Mouse (Mus musculus) left cerebral cortex, postnatal 10 days (tissue): ENCODE measurements around the gene Zfp365. TPM values are rescaled to one million over a fixed set of nuclear protein-coding genes. Genes with fewer than 3 reads are reported as not detected.

Source experiments
- DNase-seq, 2 experiments: peaks; one replicate each; pipeline ENCODE4 v3.0.0; 2021 to 2022; ENCODE audit warnings: low spot score in 2 of 2, mixed read lengths in 1 of 2; ENCODE audit errors: extremely low spot score in 1 of 2
- intact Hi-C: fragments of 180-260 bp; cut with DNase I; formaldehyde crosslinking; loops from one replicate; pipeline ENCODE4 v1.15.1; 2025
- total RNA-seq, 2 experiments: library from RNA; stranded (reverse); gene quantifications; 2 replicates each; pipeline ENCODE4 v1.2.3; 2021

Gene Zfp365
- total RNA-seq, 2 experiments from 2014 or later = 131 to 132 TPM

DNA sequence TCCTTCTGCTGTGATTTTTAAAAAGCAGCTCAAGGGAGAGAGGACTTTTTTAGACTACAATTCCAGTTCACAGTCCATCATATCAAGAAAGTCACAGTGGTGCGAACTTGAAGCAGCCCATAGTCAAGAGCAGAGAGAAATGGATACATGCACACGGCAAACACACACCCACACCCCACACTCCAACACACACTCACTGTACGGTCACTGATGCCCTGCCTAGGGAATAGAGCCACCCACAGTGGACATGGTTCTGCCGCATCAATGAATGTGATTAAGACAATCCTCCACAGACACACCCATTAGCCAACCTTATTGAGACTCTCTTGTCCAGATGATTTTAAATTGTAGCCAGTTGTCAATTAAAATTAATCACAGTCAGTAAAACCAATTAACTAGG lies 4.5 kb downstream of the Zfp365 start:
- intact Hi-C loops = no loop called here
- no peak for DNase-seq

GRCm38 (mm10) chr10:67906926-67907325 lies 5.5 kb downstream of the Zfp365 start:
- no peak for DNase-seq
- intact Hi-C loops = no loop called here

DNA sequence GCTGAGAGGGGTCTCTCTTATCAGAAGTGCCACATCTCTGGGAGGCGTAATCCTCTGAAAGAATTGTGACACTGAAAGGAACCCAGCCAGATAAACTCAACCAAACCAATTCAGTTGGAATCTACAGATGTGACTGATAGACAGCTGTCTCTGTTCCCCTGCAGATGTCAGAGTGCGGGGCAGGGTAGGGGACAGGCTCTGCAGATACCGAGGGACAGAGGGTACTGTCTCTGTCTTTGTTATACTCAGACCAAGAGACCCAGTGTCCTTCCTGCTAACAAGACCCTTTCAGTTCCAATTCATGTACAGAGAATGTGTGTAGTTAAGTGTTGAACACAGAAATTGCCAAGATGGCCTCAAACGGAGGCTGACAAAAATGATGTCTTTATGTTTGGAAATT lies 6.4 kb downstream of the Zfp365 start:
- intact Hi-C loops = no loop called here
- no peak for DNase-seq

DNA sequence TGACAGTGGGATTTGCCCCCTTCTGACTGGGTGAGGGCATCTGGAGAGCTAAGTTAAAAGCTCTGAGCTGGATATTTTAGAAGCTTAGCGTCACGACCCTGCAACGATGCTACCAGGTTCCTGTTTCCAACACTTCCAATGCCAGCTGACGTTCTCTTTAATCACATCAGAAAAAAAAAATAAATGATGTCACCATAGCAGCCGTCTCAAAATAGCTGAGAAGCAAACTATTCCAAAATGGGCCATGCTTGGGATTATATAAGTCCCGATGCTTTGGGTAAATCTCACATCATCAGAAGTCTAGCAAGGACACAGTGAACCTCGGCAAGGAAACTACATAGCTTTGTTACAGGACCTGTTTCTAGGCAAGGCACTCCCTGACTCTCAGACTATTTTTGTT lies 9.1 kb downstream of the Zfp365 start:
- intact Hi-C loops = no loop called here
- peak in 1 of 2 experiments; percentile 44 for DNase-seq

DNA sequence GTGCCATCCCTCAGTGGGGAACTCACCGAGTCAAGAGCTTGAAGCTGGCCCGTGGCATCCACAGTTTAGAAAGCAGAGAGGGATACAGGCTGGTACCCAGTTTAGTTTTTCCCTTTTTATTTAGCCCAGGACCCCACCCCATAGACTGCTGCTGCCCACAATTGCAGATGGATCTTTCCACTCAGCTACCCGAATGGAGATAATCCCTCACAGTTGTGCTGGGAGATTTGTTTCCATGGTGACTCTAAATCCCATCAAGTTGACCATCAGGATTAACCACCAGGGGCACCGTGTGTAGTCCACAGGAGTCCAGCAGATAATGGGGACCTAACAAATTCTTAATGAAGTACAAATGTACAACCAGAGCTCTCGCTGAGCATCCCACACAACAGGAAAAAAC lies 11.3 kb downstream of the Zfp365 start:
- DNase-seq = no peak
- intact Hi-C loops = no loop called here

DNA sequence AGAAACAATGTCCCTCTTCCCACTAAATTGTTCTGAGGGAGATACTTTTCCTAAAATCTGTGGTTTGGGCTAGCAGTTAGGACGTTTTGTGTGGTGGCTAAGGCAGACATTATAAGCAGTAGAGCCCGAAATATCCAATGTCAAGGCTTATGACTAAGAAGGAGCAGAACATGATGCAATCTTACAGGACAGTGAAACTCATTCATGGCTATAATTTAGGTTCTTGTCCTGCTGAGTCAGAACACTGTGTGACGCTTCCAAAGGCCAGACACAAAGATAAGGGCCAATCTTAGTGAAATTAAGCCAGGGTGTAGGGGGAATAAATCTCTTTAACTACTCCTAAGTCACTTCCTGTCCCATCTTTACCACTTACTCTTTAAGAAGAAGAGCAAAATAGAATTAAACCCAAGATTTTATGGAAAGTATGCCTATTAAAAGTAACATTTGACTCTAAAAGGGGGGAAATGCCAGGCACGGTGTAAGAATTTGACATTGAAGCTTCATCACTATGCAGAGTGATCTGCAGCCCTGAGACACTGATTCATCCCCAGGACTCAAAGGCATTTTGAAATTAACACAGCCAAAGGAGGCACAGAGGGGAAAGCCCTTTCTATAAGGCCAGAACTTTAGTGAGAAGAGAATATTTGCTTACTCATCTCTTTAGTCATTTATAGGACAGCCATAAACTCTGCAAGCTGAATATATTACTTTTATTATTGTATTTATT lies 13.3 kb downstream of the Zfp365 start:
- no peak for DNase-seq
- intact Hi-C loops = no loop called here

DNA sequence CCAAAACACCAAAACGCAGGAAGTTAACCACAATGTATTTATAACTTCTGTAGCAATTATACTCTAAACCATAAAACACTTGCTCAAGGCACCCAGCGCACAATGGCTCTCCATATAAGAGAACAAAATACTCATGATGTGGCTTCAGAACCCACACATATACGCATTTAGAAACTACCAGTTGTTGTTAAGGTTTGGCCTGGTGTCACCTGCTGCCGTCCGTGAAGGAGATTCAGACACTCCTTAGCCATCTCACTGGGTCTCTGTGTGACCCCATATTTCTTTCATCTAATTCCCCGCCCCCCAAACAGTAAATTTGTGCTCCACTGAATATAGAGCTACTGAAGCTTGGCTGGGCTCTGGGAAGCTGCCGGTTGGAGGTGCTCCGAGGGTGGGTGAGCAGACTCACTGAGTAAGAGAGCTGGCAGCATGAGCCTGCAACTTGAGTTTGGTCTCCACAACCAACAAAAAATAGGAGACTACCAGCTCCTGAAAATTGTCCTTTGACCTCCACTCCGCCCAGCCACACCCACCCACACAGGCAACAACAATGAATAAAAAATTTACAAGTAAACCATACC lies 14.0 kb downstream of the Zfp365 start:
- intact Hi-C loops = no loop called here
- no peak for DNase-seq

- DNase-seq = no peak
- intact Hi-C loops = no loop called here
Observed at GRCm38 (mm10) chr10:67897281-67897680, 15.2 kb downstream of the Zfp365 start.

DNA sequence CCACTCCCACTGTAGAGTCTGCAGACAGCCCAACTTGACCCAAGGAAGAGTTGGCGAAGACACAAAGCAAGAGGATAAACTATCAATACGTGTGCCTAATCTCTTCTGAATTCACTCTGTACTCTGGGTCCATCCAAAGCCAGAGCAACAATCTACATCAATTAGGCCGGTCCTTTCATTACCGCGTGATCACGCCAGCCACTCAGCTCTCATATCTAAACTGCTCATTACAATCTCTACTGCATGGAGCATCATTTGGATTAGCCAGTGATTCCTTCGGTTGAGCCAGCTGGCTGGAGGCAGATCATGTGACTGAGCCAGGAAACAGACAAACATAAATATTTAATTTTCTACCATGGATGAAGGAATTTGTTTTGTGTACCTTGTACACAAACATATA lies 17.8 kb downstream of the Zfp365 start:
- no peak for DNase-seq
- intact Hi-C loops = loop anchor here (5.0 kb wide), 1 partner anchor 88 kb away; no protein-coding TSS in a partner anchor

GRCm38 (mm10) chr10:67894059-67894458 lies 18.4 kb downstream of the Zfp365 start:
- intact Hi-C loops = loop anchor here (5.0 kb wide), 1 partner anchor 88 kb away; no protein-coding TSS in a partner anchor
- peak; percentile 39 to 44 for DNase-seq

DNA sequence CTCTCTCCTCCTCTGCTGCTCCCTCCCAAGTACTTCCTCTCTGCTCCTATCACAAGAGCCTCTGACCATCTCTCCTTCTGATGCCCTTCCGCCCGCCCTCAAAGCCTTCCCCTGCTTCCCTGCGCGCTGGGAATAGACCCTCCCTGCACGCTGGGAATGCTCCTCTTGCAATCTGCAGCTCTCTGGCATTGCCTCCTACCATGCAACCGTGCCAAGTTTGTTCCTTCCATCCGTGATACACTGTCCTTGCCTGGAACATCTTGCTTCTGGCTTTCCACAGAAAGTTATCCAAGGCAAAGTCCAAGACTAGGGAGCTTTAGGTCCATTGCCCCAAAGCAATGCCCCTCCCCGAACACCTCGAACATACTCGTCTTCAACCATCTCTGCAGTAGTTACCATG lies 19.2 kb downstream of the Zfp365 start:
- DNase-seq = no peak
- intact Hi-C loops = loop anchor here (5.0 kb wide), 1 partner anchor 89 kb away; no protein-coding TSS in a partner anchor

GRCm38 (mm10) chr10:67891126-67891525 lies 21.3 kb downstream of the Zfp365 start:
- no peak for DNase-seq
- intact Hi-C loops = loop anchor here (5.0 kb wide), 1 partner anchor 91 kb away; no protein-coding TSS in a partner anchor

- no peak for DNase-seq
- intact Hi-C loops = no loop called here
Observed at GRCm38 (mm10) chr10:67887971-67888370, 24.5 kb downstream of the Zfp365 start.

GRCm38 (mm10) chr10:67880692-67881091 lies 31.8 kb downstream of the Zfp365 start:
- DNase-seq = no peak
- intact Hi-C loops = loop anchor here (5.0 kb wide), 1 partner anchor 1442 kb away; no protein-coding TSS in a partner anchor

GRCm38 (mm10) chr10:67871811-67872210 lies 40.7 kb downstream of the Zfp365 start:
- intact Hi-C loops = loop anchor here (5.0 kb wide), 1 partner anchor 110 kb away; no protein-coding TSS in a partner anchor
- DNase-seq = peak; percentile 51 to 74

- no peak for DNase-seq
- intact Hi-C loops = no loop called here
Observed at GRCm38 (mm10) chr10:67868234-67868633, 44.2 kb downstream of the Zfp365 start.

GRCm38 (mm10) chr10:67865841-67866240 lies 46.6 kb downstream of the Zfp365 start:
- intact Hi-C loops = no loop called here

GRCm38 (mm10) chr10:67865063-67865462 lies 47.4 kb downstream of the Zfp365 start:
- intact Hi-C loops = no loop called here
- DNase-seq = no peak

More at GRCm38 (mm10) chr10:67865841-67866240, 46.6 kb downstream of the Zfp365 start:
- DNase-seq = no peak

DNA sequence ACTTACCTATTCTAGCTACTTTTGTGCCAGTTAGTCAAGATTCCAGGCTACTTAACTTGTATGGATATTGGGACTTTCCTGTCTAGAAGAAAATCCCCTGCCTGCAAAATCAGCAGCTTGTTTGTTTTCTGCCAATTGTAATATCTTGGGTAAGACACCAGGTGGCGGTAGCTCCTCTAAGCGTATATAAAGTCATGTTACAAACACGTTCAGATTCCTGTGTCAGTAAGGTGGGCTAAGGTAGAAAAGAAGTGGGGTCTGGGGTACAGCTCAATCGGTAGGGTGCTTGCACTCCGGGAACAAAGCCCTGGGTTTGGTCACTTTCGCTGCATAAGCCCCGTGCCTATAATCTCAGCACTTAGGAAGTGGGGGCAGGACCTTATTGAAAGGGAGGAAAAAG lies 50.1 kb downstream of the Zfp365 start:
- intact Hi-C loops = loop anchor here (2.0 to 5.0 kb wide), 2 partner anchors 134 to 285 kb away; no protein-coding TSS in a partner anchor

GRCm38 (mm10) chr10:67858878-67859277 lies 53.6 kb downstream of the Zfp365 start:
- DNase-seq = peak; percentile 73 to 84
- intact Hi-C loops = loop anchor here (5.0 kb wide), 2 partner anchors 132 to 322 kb away; partner anchors contain the start of gene Egr2

More for the DNA sequence above, 50.1 kb downstream of the Zfp365 start:
- peak; percentile 29 to 47 for DNase-seq
